Mouse (Mus musculus): ENCODE results near the gene Hbs1l. TPM values are rescaled to one million over a fixed set of nuclear protein-coding genes. Genes with fewer than 3 reads are reported as not detected.

Gene Hbs1l
- polyA plus RNA-seq, 1 experiment from 2014 or later: 142 TPM

DNA sequence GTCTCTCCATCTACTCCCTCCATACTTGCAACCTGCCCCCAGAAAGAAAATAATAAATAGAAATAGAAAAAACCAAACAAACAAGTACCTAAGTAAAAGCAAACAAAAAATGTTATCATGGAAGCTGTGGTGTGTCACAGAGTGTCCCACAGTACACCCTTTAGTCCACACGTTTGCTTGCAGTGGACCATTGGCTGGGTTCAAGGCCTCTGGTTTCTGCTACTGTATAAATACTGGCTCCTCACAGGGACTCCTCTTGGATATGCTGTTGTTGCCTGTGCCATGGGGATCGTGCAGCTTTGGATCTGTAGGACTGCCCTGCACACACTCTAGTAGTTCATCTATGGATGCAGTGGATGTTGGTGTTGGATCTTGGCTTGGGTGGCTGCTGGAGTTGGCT, 54.2 kb downstream of the Hbs1l start:
- peaks cover 7% of the 10 kb centered on the region; the same call in 1 of the 2 replicates for H3K36me3 ChIP-seq (ENCODE audit: control insufficient read depth, insufficient read depth, low read length)
- 93% methylated on average over 2 of the region's 2 CpGs for WGBS
- ATAC-seq (ENCODE audit: low FRiP score): no peak

DNA sequence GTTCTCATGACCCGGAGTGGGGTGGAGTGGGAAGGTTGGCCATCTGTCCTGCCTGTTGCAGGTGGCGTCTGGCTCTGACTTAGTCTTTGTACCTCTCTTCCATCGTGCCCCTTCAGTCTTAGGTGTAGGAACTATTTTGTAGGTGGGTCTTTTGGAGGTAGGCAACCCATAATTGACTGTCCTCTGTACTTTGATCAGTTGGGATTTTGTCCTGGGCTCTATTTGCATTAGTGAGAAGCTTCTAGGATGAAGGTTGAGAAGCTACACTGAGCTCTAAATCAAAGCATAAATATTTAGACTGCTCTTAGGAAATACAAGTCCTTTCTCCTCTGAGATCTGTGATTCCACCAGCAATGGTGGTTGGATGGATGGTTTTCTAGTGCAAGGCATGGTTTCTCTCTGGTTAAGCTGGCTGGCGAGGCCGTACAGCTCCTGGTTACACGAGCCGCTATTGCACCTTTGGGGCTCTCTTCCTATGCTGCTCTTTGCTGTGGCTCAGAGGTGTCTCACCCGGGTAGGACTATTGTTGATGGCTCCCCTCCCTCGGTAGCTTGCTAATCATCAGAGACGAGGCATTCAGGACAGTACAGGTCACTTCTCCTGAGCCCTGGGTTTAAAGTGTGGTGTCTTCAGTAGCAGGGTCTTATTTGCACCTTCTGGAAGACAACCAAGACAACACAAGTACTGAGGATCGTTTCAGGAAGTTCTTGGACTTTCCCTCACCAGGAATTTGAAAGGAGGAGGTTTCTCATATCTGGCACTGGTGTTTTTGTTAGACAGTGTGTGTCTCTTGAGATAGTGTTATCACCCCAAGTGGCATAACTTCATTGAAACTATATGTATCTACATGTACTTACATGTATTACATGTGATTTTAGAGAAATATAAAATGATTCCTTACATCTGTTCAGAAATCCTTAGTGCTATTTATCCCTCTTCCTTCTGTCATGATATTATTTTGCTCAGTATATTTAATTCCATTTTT, 55.0 kb downstream of the Hbs1l start:
- Histone ChIP-seq H3K4me1 (ENCODE audit: control insufficient read depth, insufficient read depth, low read length) (no peaks in the 10 kb centered on the region), H3K4me3 (ENCODE audit: low read depth, low read length) (no peak overlapping the region), H3K27me3 (ENCODE audit: control insufficient read depth, insufficient read depth, low read length) (no peaks in the 10 kb centered on the region), H3K4me2 (no peak overlapping the region), H3K36me3 (ENCODE audit: control insufficient read depth, insufficient read depth, low read length) (peaks cover 7% of the 10 kb centered on the region; the same call in 1 of the 2 replicates), H3K27ac (ENCODE audit: low read depth, low read length) (no peak overlapping the region), H3K9ac (ENCODE audit: low read length) (no peak overlapping the region), H3K9me3 (ENCODE audit: control insufficient read depth, low read length) (no peaks in the 10 kb centered on the region)
- DNase-seq (ENCODE audit: low spot score, missing footprints) (no peak), ATAC-seq (ENCODE audit: low FRiP score) (no peak)
- 89% methylated on average over 11 of the region's 11 CpGs for WGBS

More for the DNA sequence above, 54.2 kb downstream of the Hbs1l start:
- Histone ChIP-seq H3K4me1 (ENCODE audit: control insufficient read depth, insufficient read depth, low read length) (no peaks in the 10 kb centered on the region), H3K27ac (ENCODE audit: low read depth, low read length) (no peak overlapping the region), H3K9ac (ENCODE audit: low read length) (no peak overlapping the region), H3K4me2 (no peak overlapping the region), H3K9me3 (ENCODE audit: control insufficient read depth, low read length) (no peaks in the 10 kb centered on the region), H3K4me3 (ENCODE audit: low read depth, low read length) (no peak overlapping the region), H3K27me3 (ENCODE audit: control insufficient read depth, insufficient read depth, low read length) (no peaks in the 10 kb centered on the region)
- DNase-seq (ENCODE audit: low spot score, missing footprints): no peak

DNA sequence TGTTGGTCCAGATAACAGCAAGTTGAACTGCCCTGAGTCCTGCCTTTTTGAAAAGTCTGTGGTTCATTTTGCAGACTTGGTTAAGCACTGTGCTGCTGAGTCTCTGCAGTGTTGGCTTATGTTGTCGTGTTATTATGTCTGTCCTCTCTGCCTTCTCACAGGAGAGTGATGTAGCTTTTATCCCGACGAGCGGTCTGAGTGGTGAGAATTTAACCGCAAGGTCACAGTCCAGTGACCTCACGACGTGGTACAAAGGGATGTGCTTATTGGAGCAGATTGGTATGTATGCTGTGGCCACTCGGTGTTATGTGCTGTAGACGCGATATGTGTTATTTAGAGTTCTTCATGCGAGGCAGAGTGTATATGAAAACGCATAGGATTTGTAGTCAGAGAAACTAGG, 56.0 kb downstream of the Hbs1l start:
- no peak overlapping the region for H3K9ac ChIP-seq (ENCODE audit: low read length)
- no peak overlapping the region for H3K4me3 ChIP-seq (ENCODE audit: low read depth, low read length)
- H3K4me2 ChIP-seq: no peak overlapping the region
- 61% methylated on average over 12 of the region's 12 CpGs for WGBS
- DNase-seq (ENCODE audit: low spot score, missing footprints) (no peak), ATAC-seq (ENCODE audit: low FRiP score) (no peak)
- H3K4me1 ChIP-seq (ENCODE audit: control insufficient read depth, insufficient read depth, low read length): no peaks in the 10 kb centered on the region
- H3K36me3 ChIP-seq (ENCODE audit: control insufficient read depth, insufficient read depth, low read length): peaks cover 7% of the 10 kb centered on the region; the same call in 1 of the 2 replicates
- H3K27me3 ChIP-seq (ENCODE audit: control insufficient read depth, insufficient read depth, low read length): no peaks in the 10 kb centered on the region
- H3K27ac ChIP-seq (ENCODE audit: low read depth, low read length): no peak overlapping the region
- no peaks in the 10 kb centered on the region for H3K9me3 ChIP-seq (ENCODE audit: control insufficient read depth, low read length)

DNA sequence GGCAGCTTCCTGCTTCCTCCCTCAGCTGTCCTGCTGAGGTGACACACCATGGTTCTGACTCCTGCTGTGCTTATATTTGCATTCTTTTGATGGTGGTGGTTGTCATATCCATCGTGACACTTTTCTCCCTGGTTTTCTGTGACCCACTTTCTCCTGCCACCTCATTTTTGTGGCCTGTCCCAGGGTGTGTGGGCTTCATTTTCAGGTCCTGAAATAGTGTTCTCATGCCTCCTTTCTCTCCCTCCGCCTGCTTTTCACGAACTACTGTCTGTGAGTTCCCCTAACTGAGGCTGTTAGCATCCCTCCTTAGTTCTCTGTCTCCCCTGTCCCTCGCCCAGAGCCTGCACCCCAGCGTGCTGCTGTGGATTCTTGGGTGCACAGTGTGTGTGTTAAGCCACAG, 58.1 kb downstream of the Hbs1l start:
- H3K4me2 ChIP-seq: no peak overlapping the region
- DNase-seq (ENCODE audit: low spot score, missing footprints) (no peak), ATAC-seq (ENCODE audit: low FRiP score) (no peak)
- H3K27me3 ChIP-seq (ENCODE audit: control insufficient read depth, insufficient read depth, low read length): no peaks in the 10 kb centered on the region
- no peaks in the 10 kb centered on the region for H3K4me1 ChIP-seq (ENCODE audit: control insufficient read depth, insufficient read depth, low read length)
- no peak overlapping the region for H3K4me3 ChIP-seq (ENCODE audit: low read depth, low read length)
- H3K36me3 ChIP-seq (ENCODE audit: control insufficient read depth, insufficient read depth, low read length): peaks cover 7% of the 10 kb centered on the region; the same call in 1 of the 2 replicates
- H3K9me3 ChIP-seq (ENCODE audit: control insufficient read depth, low read length): no peaks in the 10 kb centered on the region
- H3K9ac ChIP-seq (ENCODE audit: low read length): no peak overlapping the region
- no peak overlapping the region for H3K27ac ChIP-seq (ENCODE audit: low read depth, low read length)
- WGBS: 69% methylated on average over 5 of the region's 5 CpGs

DNA sequence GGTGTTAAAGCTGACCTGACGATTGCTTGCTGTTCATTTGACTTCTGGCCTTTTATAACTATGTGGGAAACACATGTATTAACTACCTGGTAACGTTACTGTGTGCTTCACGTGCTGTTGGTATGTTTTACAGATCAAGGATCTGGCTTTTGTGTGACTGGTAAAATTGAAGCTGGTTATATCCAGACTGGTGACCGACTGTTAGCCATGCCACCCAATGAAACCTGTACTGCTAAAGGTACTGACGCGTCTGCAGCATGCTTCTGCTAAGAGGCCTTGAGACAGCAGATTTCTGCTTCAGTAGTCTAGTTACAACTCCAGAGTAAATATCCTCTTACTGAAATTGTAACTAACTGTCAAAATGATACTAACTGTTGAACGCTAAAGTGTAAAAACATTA, 58.7 kb downstream of the Hbs1l start:
- no peaks in the 10 kb centered on the region for H3K4me1 ChIP-seq (ENCODE audit: control insufficient read depth, insufficient read depth, low read length)
- ATAC-seq (ENCODE audit: low FRiP score): no peak
- WGBS: 94% methylated on average over 7 of the region's 7 CpGs
- peaks cover 10% of the 10 kb centered on the region; the same call in 1 of the 2 replicates for H3K36me3 ChIP-seq (ENCODE audit: control insufficient read depth, insufficient read depth, low read length)
- no peaks in the 10 kb centered on the region for H3K9me3 ChIP-seq (ENCODE audit: control insufficient read depth, low read length)
- no peak overlapping the region for H3K9ac ChIP-seq (ENCODE audit: low read length)
- no peak overlapping the region for H3K4me2 ChIP-seq
- no peak overlapping the region for H3K27ac ChIP-seq (ENCODE audit: low read depth, low read length)
- no peak overlapping the region for H3K4me3 ChIP-seq (ENCODE audit: low read depth, low read length)
- no peaks in the 10 kb centered on the region for H3K27me3 ChIP-seq (ENCODE audit: control insufficient read depth, insufficient read depth, low read length)
- DNase-seq (ENCODE audit: low spot score, missing footprints): no peak

DNA sequence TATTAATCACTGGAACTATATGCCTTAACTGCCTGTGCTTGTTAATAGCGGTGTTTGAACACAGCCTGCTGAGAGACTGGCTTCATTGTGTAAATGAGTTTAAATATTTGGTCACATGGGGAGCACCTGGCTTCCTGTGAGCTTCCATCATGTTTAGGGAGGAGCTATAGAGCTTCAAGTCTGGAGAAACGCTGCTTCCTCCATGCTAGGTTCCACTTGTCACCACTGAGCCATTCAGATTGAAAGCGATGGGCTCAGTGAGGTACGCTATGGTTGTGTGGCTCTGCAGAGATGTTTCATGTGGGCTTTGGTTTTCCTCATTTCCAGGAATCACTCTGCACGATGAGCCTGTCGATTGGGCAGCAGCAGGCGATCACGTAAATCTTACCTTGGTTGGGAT, 62.2 kb downstream of the Hbs1l start:
- Histone ChIP-seq H3K4me2 (no peak overlapping the region), H3K9me3 (ENCODE audit: control insufficient read depth, low read length) (no peaks in the 10 kb centered on the region), H3K9ac (ENCODE audit: low read length) (no peak overlapping the region), H3K27ac (ENCODE audit: low read depth, low read length) (no peak overlapping the region), H3K36me3 (ENCODE audit: control insufficient read depth, insufficient read depth, low read length) (peaks cover 7% of the 10 kb centered on the region; the same call in 1 of the 2 replicates), H3K4me1 (ENCODE audit: control insufficient read depth, insufficient read depth, low read length) (no peaks in the 10 kb centered on the region), H3K4me3 (ENCODE audit: low read depth, low read length) (no peak overlapping the region), H3K27me3 (ENCODE audit: control insufficient read depth, insufficient read depth, low read length) (no peaks in the 10 kb centered on the region)
- ATAC-seq (ENCODE audit: low FRiP score) (no peak), DNase-seq (ENCODE audit: low spot score, missing footprints) (no peak)
- WGBS: 94% methylated on average over 8 of the region's 8 CpGs

DNA sequence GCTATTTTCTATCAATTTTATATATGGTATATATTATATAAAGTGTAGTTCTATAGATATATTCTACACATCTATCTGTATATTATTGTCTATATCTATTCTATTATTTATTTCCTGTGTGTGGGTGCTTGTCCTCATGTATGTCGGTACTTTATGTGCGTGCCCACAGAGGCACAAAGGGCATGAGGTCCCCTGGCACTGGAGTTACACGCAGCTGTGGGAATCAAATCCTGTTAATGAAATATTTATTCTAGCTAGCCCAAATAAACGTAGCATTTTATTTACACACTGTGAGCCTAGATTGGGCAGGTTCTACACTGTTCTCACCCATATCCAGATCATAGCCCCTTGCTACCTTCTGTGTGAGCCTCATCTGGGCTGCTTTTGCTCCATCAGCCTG, 63.3 kb downstream of the Hbs1l start:
- Histone ChIP-seq H3K4me2 (no peak overlapping the region), H3K4me1 (ENCODE audit: control insufficient read depth, insufficient read depth, low read length) (no peaks in the 10 kb centered on the region), H3K4me3 (ENCODE audit: low read depth, low read length) (no peak overlapping the region), H3K36me3 (ENCODE audit: control insufficient read depth, insufficient read depth, low read length) (peaks cover 6% of the 10 kb centered on the region; the same call in 1 of the 2 replicates), H3K9me3 (ENCODE audit: control insufficient read depth, low read length) (no peaks in the 10 kb centered on the region), H3K27me3 (ENCODE audit: control insufficient read depth, insufficient read depth, low read length) (no peaks in the 10 kb centered on the region), H3K27ac (ENCODE audit: low read depth, low read length) (no peak overlapping the region), H3K9ac (ENCODE audit: low read length) (no peak overlapping the region)
- ATAC-seq (ENCODE audit: low FRiP score) (no peak), DNase-seq (ENCODE audit: low spot score, missing footprints) (no peak)
- 91% methylated on average over 4 of the region's 4 CpGs for WGBS

DNA sequence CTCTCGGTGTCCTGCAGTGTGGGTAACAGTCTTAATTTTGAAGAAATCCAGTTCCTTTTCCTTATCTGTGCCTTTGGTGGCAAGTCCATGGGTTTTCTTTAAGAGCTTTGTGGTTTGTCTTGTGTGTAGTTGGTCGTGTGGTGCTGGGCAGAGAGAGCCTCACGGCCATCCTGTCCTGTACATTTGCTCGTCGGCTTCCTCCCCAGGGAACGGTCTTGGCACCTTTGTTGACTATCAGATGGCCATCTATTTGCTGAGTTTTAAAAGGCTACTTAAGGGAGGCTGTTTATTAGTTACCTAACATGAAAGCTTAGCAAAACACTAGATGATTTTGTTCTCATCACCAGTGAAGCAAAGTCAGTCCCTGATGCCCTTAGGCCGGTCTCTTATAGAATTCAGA, 66.1 kb downstream of the Hbs1l start:
- 91% methylated on average over 7 of the region's 7 CpGs for WGBS

DNA sequence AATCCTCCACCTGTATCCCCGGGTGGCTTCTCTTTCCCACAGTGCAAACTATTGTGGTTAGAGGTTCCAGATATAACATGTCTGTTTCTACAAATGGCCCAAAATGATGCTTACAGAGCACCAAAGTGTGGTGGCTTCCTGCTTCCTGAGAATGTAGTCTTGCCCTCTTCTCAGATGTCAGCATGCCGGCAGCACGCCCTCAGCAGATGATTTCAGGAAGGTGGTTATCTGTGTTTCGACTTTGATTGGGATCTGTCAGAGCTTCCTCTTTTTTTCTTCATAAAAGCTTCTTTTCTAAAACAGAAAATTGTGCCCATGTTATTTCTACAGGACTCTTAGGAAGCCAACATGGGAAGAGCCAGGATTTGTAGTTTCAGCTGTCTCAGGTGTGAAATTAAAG, 67.5 kb downstream of the Hbs1l start:
- no peaks in the 10 kb centered on the region for H3K27me3 ChIP-seq (ENCODE audit: control insufficient read depth, insufficient read depth, low read length)
- ATAC-seq (ENCODE audit: low FRiP score) (no peak), DNase-seq (ENCODE audit: low spot score, missing footprints) (no peak)
- no peak overlapping the region for H3K4me3 ChIP-seq (ENCODE audit: low read depth, low read length)
- H3K36me3 ChIP-seq (ENCODE audit: control insufficient read depth, insufficient read depth, low read length): peaks cover 9% of the 10 kb centered on the region
- H3K4me1 ChIP-seq (ENCODE audit: control insufficient read depth, insufficient read depth, low read length): no peaks in the 10 kb centered on the region
- no peak overlapping the region for H3K4me2 ChIP-seq
- WGBS: 96% methylated on average over 4 of the region's 4 CpGs
- no peaks in the 10 kb centered on the region for H3K9me3 ChIP-seq (ENCODE audit: control insufficient read depth, low read length)
- no peak overlapping the region for H3K9ac ChIP-seq (ENCODE audit: low read length)
- H3K27ac ChIP-seq (ENCODE audit: low read depth, low read length): no peak overlapping the region

More for the DNA sequence above, 66.1 kb downstream of the Hbs1l start:
- ATAC-seq (ENCODE audit: low FRiP score) (no peak), DNase-seq (ENCODE audit: low spot score, missing footprints) (no peak)
- no peak overlapping the region for H3K4me3 ChIP-seq (ENCODE audit: low read depth, low read length)
- no peaks in the 10 kb centered on the region for H3K4me1 ChIP-seq (ENCODE audit: control insufficient read depth, insufficient read depth, low read length)
- H3K27ac ChIP-seq (ENCODE audit: low read depth, low read length): no peak overlapping the region
- H3K9me3 ChIP-seq (ENCODE audit: control insufficient read depth, low read length): no peaks in the 10 kb centered on the region
- no peak overlapping the region for H3K9ac ChIP-seq (ENCODE audit: low read length)
- H3K27me3 ChIP-seq (ENCODE audit: control insufficient read depth, insufficient read depth, low read length): no peaks in the 10 kb centered on the region
- H3K36me3 ChIP-seq (ENCODE audit: control insufficient read depth, insufficient read depth, low read length): peaks cover 6% of the 10 kb centered on the region; the same call in 1 of the 2 replicates
- H3K4me2 ChIP-seq: no peak overlapping the region

Data from midbrain, embryonic 11.5 days (tissue).